Mouse (Mus musculus) testis, adult 2 months (tissue): ENCODE measurements around the gene Creb1.

Experiments used
- CTCF ChIP-seq: fragments of 200-500 bp; IDR thresholded peaks from 2 replicates; pipeline ENCODE4 v1.5.1; 2012; ENCODE audit warnings: low read depth, mild to moderate bottlenecking, inconsistent platforms, low read length, moderate library complexity; ENCODE audit not compliant: control insufficient read depth, insufficient read depth, insufficient replicate concordance
- POLR2A ChIP-seq: fragments of 200-500 bp; IDR thresholded peaks from 2 replicates; pipeline ENCODE4 v1.6.1; 2012; ENCODE audit warnings: low read depth, mild to moderate bottlenecking, inconsistent platforms, low read length, moderate library complexity; ENCODE audit not compliant: control insufficient read depth

DNA sequence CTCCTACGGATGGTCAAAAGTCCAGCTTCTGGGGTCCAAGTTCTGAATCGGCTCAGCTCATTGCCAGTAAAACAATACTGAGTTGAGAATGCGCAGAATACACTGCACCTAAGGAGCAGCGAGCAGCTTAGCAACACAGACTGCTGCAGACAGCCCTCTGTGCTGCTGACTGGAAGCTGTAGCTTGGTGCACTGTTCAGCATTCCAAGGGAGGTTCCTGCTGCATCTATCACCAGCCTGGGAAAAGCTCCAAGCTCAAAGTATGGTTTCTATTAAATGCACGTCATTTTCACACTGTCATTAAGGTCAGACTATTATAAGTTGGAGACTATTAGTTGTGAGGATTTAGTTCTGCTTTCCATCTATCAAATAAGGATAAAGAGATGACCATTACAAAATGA, 88.7 kb downstream of the Creb1 start:
- TF ChIP-seq CTCF (no peak), POLR2A (no peak)
